Mouse (Mus musculus) left cerebral cortex, adult 8-10 months (tissue): ENCODE data around the gene Selp. TPM values are rescaled to one million over a fixed set of nuclear protein-coding genes. Genes with fewer than 3 reads are reported as not detected.

Source experiments
- DNase-seq, 2 experiments: peaks; one replicate each; pipeline ENCODE4 v3.0.0; 2022; ENCODE audit warnings: low spot score in 2 of 2
- total RNA-seq, 4 experiments: library from RNA; stranded (reverse); gene quantifications; 2 replicates each; pipeline ENCODE4 v1.2.4; 2022

Gene Selp
- total RNA-seq, 4 experiments from 2014 or later, result not detected

GRCm38 (mm10) chr1:164117869-164118268, 2.8 kb downstream of the Selp start:
- no peak for DNase-seq

GRCm38 (mm10) chr1:164119892-164120776, 5.1 kb downstream of the Selp start:
- DNase-seq, result no peak

- DNase-seq, result no peak
Observed at GRCm38 (mm10) chr1:164120777-164121158, 5.7 kb downstream of the Selp start.

GRCm38 (mm10) chr1:164123836-164124235, 8.8 kb downstream of the Selp start:
- no peak for DNase-seq

- no peak for DNase-seq
Observed at GRCm38 (mm10) chr1:164130013-164130412, 14.9 kb downstream of the Selp start.

- no peak for DNase-seq
Observed at GRCm38 (mm10) chr1:164132609-164133008, 17.5 kb downstream of the Selp start.

- no peak for DNase-seq
Observed at GRCm38 (mm10) chr1:164134101-164134500, 19.0 kb downstream of the Selp start.

GRCm38 (mm10) chr1:164135360-164135759, 20.3 kb downstream of the Selp start:
- DNase-seq, result no peak

- DNase-seq, result no peak
Observed at GRCm38 (mm10) chr1:164135960-164136359, 20.9 kb downstream of the Selp start.

GRCm38 (mm10) chr1:164136636-164137035, 21.6 kb downstream of the Selp start:
- DNase-seq, result no peak

- peak; percentile 13 to 57 for DNase-seq
Observed at GRCm38 (mm10) chr1:164138365-164139130, 23.5 kb downstream of the Selp start.

- DNase-seq, result no peak
Observed at GRCm38 (mm10) chr1:164139464-164139863, 24.4 kb downstream of the Selp start.

- no peak for DNase-seq
Observed at GRCm38 (mm10) chr1:164149083-164149482, 34.0 kb downstream of the Selp start.

- no peak for DNase-seq
Observed at GRCm38 (mm10) chr1:164151387-164152088, 36.5 kb downstream of the Selp start, which contains the start of gene F5. Gene F5, plus strand, starts transcription at chr1:164151838.

GRCm38 (mm10) chr1:164152836-164153235, 37.8 kb downstream of the Selp start:
- DNase-seq, result no peak

- DNase-seq, result no peak
Observed at GRCm38 (mm10) chr1:164154983-164155382, 39.9 kb downstream of the Selp start.

GRCm38 (mm10) chr1:164158571-164158970, 43.5 kb downstream of the Selp start:
- DNase-seq, result no peak

GRCm38 (mm10) chr1:164159781-164160180, 44.7 kb downstream of the Selp start:
- DNase-seq, result no peak

GRCm38 (mm10) chr1:164162745-164163144, 47.7 kb downstream of the Selp start:
- no peak for DNase-seq

GRCm38 (mm10) chr1:164168818-164169217, 53.8 kb downstream of the Selp start:
- no peak for DNase-seq

GRCm38 (mm10) chr1:164170434-164170833, 55.4 kb downstream of the Selp start:
- DNase-seq, result no peak

- no peak for DNase-seq
Observed at GRCm38 (mm10) chr1:164173145-164173544, 58.1 kb downstream of the Selp start.
